Mouse (Mus musculus): ENCODE measurements at regions not wholly inside any gene's neighbourhood (a gene's known extent, or its start where the extent isn't known, plus 50 kb on each side); places are given as distances from the start of the nearest gene placed in this dataset.

DNA sequence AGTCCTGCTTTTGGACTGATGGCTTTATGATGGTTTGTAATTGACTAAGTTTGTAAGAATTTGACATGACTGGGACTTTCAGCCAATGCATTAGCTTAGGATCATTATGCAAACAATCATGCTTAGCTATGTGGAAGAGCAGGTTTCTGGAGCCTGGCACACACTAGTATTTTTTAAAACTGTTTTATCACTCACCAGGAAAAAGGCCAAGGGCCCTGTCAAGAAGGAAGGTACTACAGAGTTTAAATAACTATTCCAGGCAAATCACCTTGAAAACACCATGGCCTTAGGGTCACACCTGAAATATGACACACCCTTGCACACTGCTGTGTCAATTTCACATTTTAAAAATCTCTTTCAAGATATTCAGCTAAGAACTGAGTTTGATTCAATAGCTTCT, 341.0 kb downstream of the Nr2f2 start:
- Histone ChIP-seq H3K4me2 (ENCODE audit: low read depth, low read length) (no peak overlapping the region), H3K4me3 (ENCODE audit: low read depth, low read length) (no peak overlapping the region), H3K36me3 (ENCODE audit: control insufficient read depth, insufficient read depth) (no peaks in the 10 kb centered on the region), H3K4me1 (ENCODE audit: control insufficient read depth, low read depth, low read length) (no peaks in the 10 kb centered on the region), H3K27ac (ENCODE audit: low read length) (no peak overlapping the region), H3K27me3 (ENCODE audit: control insufficient read depth, insufficient read depth, low read depth, low read length) (no peaks in the 10 kb centered on the region), H3K9me3 (replicated peaks; ENCODE audit: control insufficient read depth, low read length) (no peaks in the 10 kb centered on the region), H3K9ac (ENCODE audit: low read depth, low read length) (no peak overlapping the region)
- no peak for ATAC-seq (ENCODE audit: low read depth)

DNA sequence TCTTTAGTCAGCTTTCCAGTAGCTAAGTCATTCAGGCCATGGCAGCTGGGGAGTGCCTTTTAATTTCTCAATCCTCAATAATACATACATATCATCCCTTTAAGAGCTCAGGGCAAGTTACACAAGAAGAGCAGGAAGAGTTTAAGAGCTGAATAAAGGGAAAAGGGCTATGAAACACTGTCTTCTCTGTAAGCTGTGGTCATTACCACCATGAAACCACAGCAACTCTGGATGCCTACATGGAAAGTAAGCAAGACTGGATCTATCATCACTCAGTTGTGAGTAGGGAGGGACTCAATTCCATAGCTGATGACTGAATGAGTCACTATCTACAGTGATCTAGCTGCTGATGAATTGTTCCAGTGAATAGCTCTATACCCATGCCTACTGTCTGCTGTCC, 349.9 kb downstream of the Nr2f2 start:
- H3K27me3 ChIP-seq (ENCODE audit: control insufficient read depth, insufficient read depth, low read depth, low read length) = no peaks in the 10 kb centered on the region
- no peaks in the 10 kb centered on the region for H3K9me3 ChIP-seq (replicated peaks; ENCODE audit: control insufficient read depth, low read length)
- H3K4me1 ChIP-seq (ENCODE audit: control insufficient read depth, low read depth, low read length) = no peaks in the 10 kb centered on the region
- H3K27ac ChIP-seq (ENCODE audit: low read length) = no peak overlapping the region
- no peak overlapping the region for H3K4me3 ChIP-seq (ENCODE audit: low read depth, low read length)
- ATAC-seq (ENCODE audit: low read depth) = no peak
- H3K4me2 ChIP-seq (ENCODE audit: low read depth, low read length) = no peak overlapping the region
- no peaks in the 10 kb centered on the region for H3K36me3 ChIP-seq (ENCODE audit: control insufficient read depth, insufficient read depth)
- no peak overlapping the region for H3K9ac ChIP-seq (ENCODE audit: low read depth, low read length)

DNA sequence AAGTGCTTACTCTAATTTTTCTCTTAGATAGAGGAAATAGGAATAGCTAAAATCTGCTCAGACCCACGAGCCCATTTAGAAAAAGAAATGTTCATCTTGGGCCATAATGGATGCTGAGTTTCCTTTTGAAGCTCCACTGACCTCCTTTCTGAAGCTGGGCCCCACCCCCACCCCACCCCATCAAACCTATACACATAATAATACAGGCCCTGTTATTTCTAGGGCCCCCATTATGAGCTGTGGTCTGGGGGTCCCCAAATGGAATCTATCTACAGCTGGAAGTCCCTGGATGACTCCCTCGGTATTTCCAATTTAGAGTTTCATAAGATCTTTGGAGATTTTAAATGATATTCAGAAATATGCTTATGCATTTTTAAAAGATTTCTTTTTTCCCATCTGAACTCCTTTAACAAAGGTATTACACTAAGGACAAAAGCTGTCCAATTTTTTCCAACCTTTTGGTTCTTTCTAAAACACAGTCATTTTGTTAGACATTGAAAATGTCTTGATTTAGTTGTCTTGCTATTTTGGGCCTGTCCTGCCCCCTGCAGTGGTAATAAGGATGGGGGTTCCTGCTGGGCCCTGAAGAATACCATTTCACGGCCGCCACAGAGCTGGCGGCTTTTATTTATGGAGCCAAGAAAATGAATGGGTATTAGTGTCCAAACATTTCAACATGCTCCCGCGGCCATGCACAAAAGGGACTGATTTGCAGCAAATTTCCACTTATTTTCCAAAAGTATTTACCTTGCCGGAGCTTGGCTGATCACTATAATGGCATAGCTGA, 363.1 kb downstream of the Nr2f2 start:
- Histone ChIP-seq H3K27me3 (ENCODE audit: control insufficient read depth, insufficient read depth, low read depth, low read length) (no peaks in the 10 kb centered on the region), H3K9ac (ENCODE audit: low read depth, low read length) (no peak overlapping the region), H3K27ac (ENCODE audit: low read length) (no peak overlapping the region), H3K4me2 (ENCODE audit: low read depth, low read length) (no peak overlapping the region), H3K36me3 (ENCODE audit: control insufficient read depth, insufficient read depth) (no peaks in the 10 kb centered on the region), H3K9me3 (replicated peaks; ENCODE audit: control insufficient read depth, low read length) (no peaks in the 10 kb centered on the region), H3K4me3 (ENCODE audit: low read depth, low read length) (no peak overlapping the region), H3K4me1 (ENCODE audit: control insufficient read depth, low read depth, low read length) (no peaks in the 10 kb centered on the region)
- WGBS (ENCODE audit: insufficient replicate concordance) = 63% methylated on average over 8 of the region's 8 CpGs
- ATAC-seq (ENCODE audit: low read depth) = no peak

DNA sequence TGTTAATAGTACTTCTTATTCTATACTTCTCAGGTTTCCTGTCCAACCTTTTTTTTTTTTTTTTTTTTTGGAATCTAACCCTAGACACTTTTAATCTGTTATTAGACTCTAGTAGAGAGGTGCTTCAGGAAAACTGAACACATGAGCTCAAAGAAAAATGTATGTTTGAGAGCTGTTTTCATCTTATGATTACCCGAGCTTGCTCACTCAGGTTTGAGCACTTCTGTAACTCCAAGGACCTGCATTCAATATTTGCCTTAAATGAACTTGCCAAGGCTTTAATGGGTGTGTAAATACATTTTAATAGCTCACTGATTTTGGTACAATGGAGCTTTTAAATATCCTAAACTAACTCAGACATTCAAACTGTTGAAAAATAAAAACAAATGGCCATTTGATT, 367.8 kb downstream of the Nr2f2 start:
- Histone ChIP-seq H3K9me3 (replicated peaks; ENCODE audit: control insufficient read depth, low read length) (no peaks in the 10 kb centered on the region), H3K4me3 (ENCODE audit: low read depth, low read length) (no peak overlapping the region), H3K4me1 (ENCODE audit: control insufficient read depth, low read depth, low read length) (no peaks in the 10 kb centered on the region), H3K4me2 (ENCODE audit: low read depth, low read length) (no peak overlapping the region), H3K36me3 (ENCODE audit: control insufficient read depth, insufficient read depth) (no peaks in the 10 kb centered on the region), H3K27ac (ENCODE audit: low read length) (no peak overlapping the region), H3K9ac (ENCODE audit: low read depth, low read length) (no peak overlapping the region), H3K27me3 (ENCODE audit: control insufficient read depth, insufficient read depth, low read depth, low read length) (no peaks in the 10 kb centered on the region)
- WGBS (ENCODE audit: insufficient replicate concordance) = 35% methylated on average over 1 of the region's 1 CpGs
- ATAC-seq (ENCODE audit: low read depth) = no peak

DNA sequence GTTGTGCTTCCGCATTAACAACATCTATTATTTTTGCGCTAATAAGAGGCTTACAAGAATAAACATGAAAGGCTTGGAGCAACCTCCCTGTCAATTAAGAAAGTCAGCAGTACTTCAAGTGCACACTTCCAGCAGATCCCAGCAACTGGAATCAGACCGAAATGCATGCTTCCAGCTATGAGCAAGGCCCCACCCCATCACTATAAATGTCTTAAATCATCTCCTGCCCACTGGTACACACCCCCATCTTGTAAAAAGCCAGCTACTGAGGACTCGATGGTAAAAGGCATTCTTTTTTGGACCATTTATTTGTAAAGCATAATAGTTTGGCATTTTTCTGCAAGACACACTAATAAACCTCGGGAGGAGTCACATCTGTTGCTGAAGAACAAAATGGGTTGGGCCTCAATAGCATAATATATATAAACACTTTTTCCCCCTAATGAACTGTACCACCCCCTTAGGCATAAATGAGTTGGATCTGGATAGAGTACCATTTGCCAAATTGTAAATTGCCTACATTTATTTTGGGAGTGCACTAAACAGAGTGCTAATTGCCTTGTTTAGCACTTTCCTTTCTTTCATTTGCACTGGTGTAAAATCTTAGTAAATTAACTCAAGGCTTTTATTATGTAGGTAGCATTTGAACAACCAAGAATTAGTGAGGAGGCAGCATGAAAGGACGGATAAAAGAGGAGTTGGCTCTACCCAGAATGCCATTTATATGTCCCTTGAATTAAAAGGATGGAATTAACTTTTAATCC, 371.8 kb downstream of the Nr2f2 start:
- H3K4me3 ChIP-seq (ENCODE audit: low read depth, low read length) = no peak overlapping the region

DNA sequence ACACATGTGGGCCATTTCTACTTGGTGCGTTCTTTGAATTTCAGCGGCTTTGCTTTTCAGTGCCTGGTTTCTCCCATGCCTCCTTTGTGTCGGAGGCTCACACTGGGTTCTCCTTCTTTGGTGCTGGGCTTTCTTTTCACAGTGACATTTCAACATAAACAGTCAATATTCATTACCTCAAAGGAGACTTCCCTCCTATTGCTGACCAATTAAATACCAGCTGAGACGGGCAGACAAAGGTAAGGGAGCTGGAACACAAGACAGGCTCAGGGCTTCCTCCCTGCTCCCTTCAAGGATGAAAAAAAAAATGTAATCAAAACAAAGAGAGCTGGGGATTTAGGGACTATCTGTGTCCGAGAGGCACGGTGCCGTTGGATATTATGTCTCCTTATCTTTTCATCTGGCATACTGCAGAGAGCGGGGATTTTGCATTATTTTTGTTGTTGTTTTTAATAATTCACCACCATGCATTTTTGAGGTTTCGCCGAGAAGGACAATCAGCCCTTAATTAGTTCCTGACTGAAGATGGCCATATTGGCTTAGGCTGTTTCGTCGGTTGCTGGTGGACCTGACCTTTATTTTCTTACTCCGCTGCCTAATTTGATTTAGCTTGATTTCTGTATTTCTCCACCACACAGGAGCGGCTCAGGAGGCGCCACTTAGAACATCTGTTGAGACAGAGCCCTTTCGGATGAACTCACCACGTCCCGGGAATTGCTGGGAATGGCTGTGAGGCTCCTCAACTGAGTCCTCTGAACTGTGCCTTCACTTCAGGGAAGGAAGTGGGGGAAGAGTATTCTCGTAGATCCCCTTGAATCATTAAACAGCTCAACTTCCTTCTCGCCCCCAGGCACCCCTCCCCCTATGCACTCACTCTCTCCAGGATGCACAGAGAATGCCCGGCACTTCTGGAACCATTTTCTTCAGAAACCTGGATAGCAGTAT, 373.9 kb downstream of the Nr2f2 start:
- Histone ChIP-seq H3K27ac (ENCODE audit: low read length) (no peak overlapping the region), H3K4me1 (ENCODE audit: control insufficient read depth, low read depth, low read length) (no peaks in the 10 kb centered on the region), H3K4me2 (ENCODE audit: low read depth, low read length) (no peak overlapping the region), H3K36me3 (ENCODE audit: control insufficient read depth, insufficient read depth) (no peaks in the 10 kb centered on the region), H3K9me3 (replicated peaks; ENCODE audit: control insufficient read depth, low read length) (no peaks in the 10 kb centered on the region), H3K4me3 (ENCODE audit: low read depth, low read length) (no peak overlapping the region), H3K9ac (ENCODE audit: low read depth, low read length) (no peak overlapping the region), H3K27me3 (ENCODE audit: control insufficient read depth, insufficient read depth, low read depth, low read length) (no peaks in the 10 kb centered on the region)
- 11% methylated on average over 21 of the region's 21 CpGs for WGBS (ENCODE audit: insufficient replicate concordance)
- ATAC-seq (ENCODE audit: low read depth) = no peak

More for the DNA sequence above, 371.8 kb downstream of the Nr2f2 start:
- 54% methylated on average over 6 of the region's 6 CpGs for WGBS (ENCODE audit: insufficient replicate concordance)
- no peak overlapping the region for H3K27ac ChIP-seq (ENCODE audit: low read length)
- no peak for ATAC-seq (ENCODE audit: low read depth)
- no peaks in the 10 kb centered on the region for H3K36me3 ChIP-seq (ENCODE audit: control insufficient read depth, insufficient read depth)
- no peaks in the 10 kb centered on the region for H3K9me3 ChIP-seq (replicated peaks; ENCODE audit: control insufficient read depth, low read length)
- H3K4me2 ChIP-seq (ENCODE audit: low read depth, low read length) = no peak overlapping the region
- no peaks in the 10 kb centered on the region for H3K4me1 ChIP-seq (ENCODE audit: control insufficient read depth, low read depth, low read length)
- no peaks in the 10 kb centered on the region for H3K27me3 ChIP-seq (ENCODE audit: control insufficient read depth, insufficient read depth, low read depth, low read length)
- H3K9ac ChIP-seq (ENCODE audit: low read depth, low read length) = no peak overlapping the region

DNA sequence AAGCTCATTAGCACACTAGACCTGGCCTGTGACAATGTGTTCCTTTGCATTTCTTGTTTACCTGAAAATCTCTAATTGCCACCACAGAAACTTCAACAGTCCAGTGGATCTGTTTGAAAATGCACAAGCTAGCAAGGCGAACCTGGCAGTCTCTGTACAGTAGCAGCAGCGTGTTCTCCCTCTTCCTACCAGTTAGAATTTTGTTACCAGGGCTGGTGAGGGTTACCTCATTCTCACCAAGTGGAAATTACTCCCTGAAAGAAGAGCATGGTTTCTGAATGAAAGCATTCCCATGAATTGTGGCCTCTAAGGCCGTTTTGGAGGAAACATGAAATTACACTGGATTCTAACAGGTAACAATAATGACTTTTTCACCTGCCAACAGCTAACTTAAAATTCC, 374.6 kb downstream of the Nr2f2 start:
- no peak overlapping the region for H3K4me2 ChIP-seq (ENCODE audit: low read depth, low read length)
- 23% methylated on average over 3 of the region's 3 CpGs for WGBS (ENCODE audit: insufficient replicate concordance)
- no peak overlapping the region for H3K4me3 ChIP-seq (ENCODE audit: low read depth, low read length)
- H3K4me1 ChIP-seq (ENCODE audit: control insufficient read depth, low read depth, low read length) = no peaks in the 10 kb centered on the region
- H3K27me3 ChIP-seq (ENCODE audit: control insufficient read depth, insufficient read depth, low read depth, low read length) = no peaks in the 10 kb centered on the region
- no peak overlapping the region for H3K9ac ChIP-seq (ENCODE audit: low read depth, low read length)
- no peak overlapping the region for H3K27ac ChIP-seq (ENCODE audit: low read length)
- ATAC-seq (ENCODE audit: low read depth) = no peak
- no peaks in the 10 kb centered on the region for H3K36me3 ChIP-seq (ENCODE audit: control insufficient read depth, insufficient read depth)
- H3K9me3 ChIP-seq (replicated peaks; ENCODE audit: control insufficient read depth, low read length) = no peaks in the 10 kb centered on the region

DNA sequence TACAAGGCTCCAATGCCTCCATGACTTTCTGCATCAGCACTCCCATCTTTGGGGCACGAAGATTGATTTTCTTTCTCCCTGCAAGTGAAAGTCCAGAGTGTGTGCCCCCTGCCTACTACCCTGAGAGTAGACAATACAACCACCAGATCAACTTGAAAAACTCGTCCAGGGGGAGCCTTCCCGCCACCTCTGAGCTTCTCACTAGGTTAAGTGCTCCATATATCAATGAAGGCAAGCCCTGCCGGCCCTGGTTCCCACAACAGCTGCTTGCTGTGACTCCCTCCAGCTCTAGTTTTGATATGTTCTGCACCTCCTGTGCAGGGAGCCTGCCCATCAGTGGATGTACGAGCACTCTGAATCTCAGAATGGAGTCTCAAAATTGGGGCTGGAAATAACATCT, 377.8 kb downstream of the Nr2f2 start:
- Histone ChIP-seq H3K4me3 (ENCODE audit: low read depth, low read length) (no peak overlapping the region), H3K36me3 (ENCODE audit: control insufficient read depth, insufficient read depth) (no peaks in the 10 kb centered on the region), H3K4me1 (ENCODE audit: control insufficient read depth, low read depth, low read length) (no peaks in the 10 kb centered on the region), H3K4me2 (ENCODE audit: low read depth, low read length) (no peak overlapping the region), H3K27me3 (ENCODE audit: control insufficient read depth, insufficient read depth, low read depth, low read length) (no peaks in the 10 kb centered on the region), H3K9me3 (replicated peaks; ENCODE audit: control insufficient read depth, low read length) (no peaks in the 10 kb centered on the region), H3K27ac (ENCODE audit: low read length) (no peak overlapping the region), H3K9ac (ENCODE audit: low read depth, low read length) (no peak overlapping the region)
- ATAC-seq (ENCODE audit: low read depth) = no peak
- 25% methylated on average over 5 of the region's 5 CpGs for WGBS (ENCODE audit: insufficient replicate concordance)
